Mouse (Mus musculus): ENCODE data around the gene Lrch1. TPM values are rescaled to one million over a fixed set of nuclear protein-coding genes. Genes with fewer than 3 reads are reported as not detected.

Lrch1 gene
- polyA plus RNA-seq, 1 experiment from 2014 or later, result 10.9 TPM

GRCm38 (mm10) chr14:74846668-74847067 is 101.0 kb downstream of the Lrch1 start:
- Histone ChIP-seq H3K4me1 (replicated peaks) (peaks cover 58% of the 10 kb centered on the region), H3K9ac (no peak overlapping the region), H3K4me2 (peak overlapping the region; percentile 8; the same call in 1 of the 2 replicates)

GRCm38 (mm10) chr14:74845661-74846274 is 101.9 kb downstream of the Lrch1 start:
- no peaks in the 10 kb centered on the region for H3K36me3 ChIP-seq
- no peak overlapping the region for H3K9ac ChIP-seq
- H3K4me3 ChIP-seq, result no peak overlapping the region
- no peak overlapping the region for H3K4me2 ChIP-seq
- no peaks in the 10 kb centered on the region for H3K27me3 ChIP-seq
- ATAC-seq (replicated peaks; ENCODE audit: insufficient number of reproducible peaks, insufficient read depth, low FRiP score, low read depth), result no peak
- peaks cover 65% of the 10 kb centered on the region for H3K4me1 ChIP-seq (replicated peaks)
- H3K27ac ChIP-seq, result peak overlapping the region; percentile 88
- WGBS, result 42% methylated on average over 2 of the region's 2 CpGs
- H3K9me3 ChIP-seq (replicated peaks), result no peaks in the 10 kb centered on the region

More at GRCm38 (mm10) chr14:74846668-74847067, 101.0 kb downstream of the Lrch1 start:
- Histone ChIP-seq H3K27ac (peak overlapping the region; percentile 88), H3K36me3 (no peaks in the 10 kb centered on the region), H3K4me3 (no peak overlapping the region), H3K9me3 (replicated peaks) (no peaks in the 10 kb centered on the region), H3K27me3 (no peaks in the 10 kb centered on the region)
- peak; percentile 75 for ATAC-seq (replicated peaks; ENCODE audit: insufficient number of reproducible peaks, insufficient read depth, low FRiP score, low read depth)
- 16% methylated on average over 5 of the region's 5 CpGs for WGBS

GRCm38 (mm10) chr14:74841708-74842107 is 106.0 kb downstream of the Lrch1 start:
- ATAC-seq (replicated peaks; ENCODE audit: insufficient number of reproducible peaks, insufficient read depth, low FRiP score, low read depth), result no peak
- no peaks in the 10 kb centered on the region for H3K9me3 ChIP-seq (replicated peaks)
- no peak overlapping the region for H3K4me2 ChIP-seq
- no peaks in the 10 kb centered on the region for H3K27me3 ChIP-seq
- WGBS, result 51% methylated on average over 2 of the region's 2 CpGs
- no peak overlapping the region for H3K27ac ChIP-seq
- H3K9ac ChIP-seq, result no peak overlapping the region
- no peak overlapping the region for H3K4me3 ChIP-seq
- H3K36me3 ChIP-seq, result no peaks in the 10 kb centered on the region
- peaks cover 44% of the 10 kb centered on the region for H3K4me1 ChIP-seq (replicated peaks)

GRCm38 (mm10) chr14:74841297-74841696 is 106.4 kb downstream of the Lrch1 start:
- Histone ChIP-seq H3K4me1 (replicated peaks) (peaks cover 40% of the 10 kb centered on the region), H3K9me3 (replicated peaks) (no peaks in the 10 kb centered on the region), H3K36me3 (no peaks in the 10 kb centered on the region), H3K4me3 (no peak overlapping the region), H3K4me2 (no peak overlapping the region), H3K27ac (0 out of 2 replicates have a peak overlapping the region, but pooled peaks have one; percentile 5), H3K9ac (no peak overlapping the region), H3K27me3 (no peaks in the 10 kb centered on the region)
- ATAC-seq (replicated peaks; ENCODE audit: insufficient number of reproducible peaks, insufficient read depth, low FRiP score, low read depth), result no peak
- 60% methylated on average over 3 of the region's 3 CpGs for WGBS

GRCm38 (mm10) chr14:74840820-74841219 is 106.9 kb downstream of the Lrch1 start:
- Histone ChIP-seq H3K9ac (no peak overlapping the region), H3K36me3 (no peaks in the 10 kb centered on the region), H3K9me3 (replicated peaks) (no peaks in the 10 kb centered on the region), H3K27ac (peak overlapping the region; percentile 66; the same call in 1 of the 2 replicates), H3K4me1 (replicated peaks) (peaks cover 38% of the 10 kb centered on the region), H3K4me3 (no peak overlapping the region), H3K27me3 (no peaks in the 10 kb centered on the region), H3K4me2 (no peak overlapping the region)
- no peak for ATAC-seq (replicated peaks; ENCODE audit: insufficient number of reproducible peaks, insufficient read depth, low FRiP score, low read depth)
- 61% methylated on average over 3 of the region's 3 CpGs for WGBS

GRCm38 (mm10) chr14:74840328-74840727 is 107.3 kb downstream of the Lrch1 start:
- peak overlapping the region; percentile 66 for H3K27ac ChIP-seq
- H3K4me1 ChIP-seq (replicated peaks), result peaks cover 37% of the 10 kb centered on the region
- H3K27me3 ChIP-seq, result no peaks in the 10 kb centered on the region
- WGBS, result 39% methylated on average over 2 of the region's 2 CpGs
- no peak overlapping the region for H3K9ac ChIP-seq
- no peaks in the 10 kb centered on the region for H3K36me3 ChIP-seq
- H3K9me3 ChIP-seq (replicated peaks), result no peaks in the 10 kb centered on the region
- 0 out of 2 replicates have a peak, but pooled peaks have one; percentile 39 for ATAC-seq (replicated peaks; ENCODE audit: insufficient number of reproducible peaks, insufficient read depth, low FRiP score, low read depth)
- no peak overlapping the region for H3K4me2 ChIP-seq
- no peak overlapping the region for H3K4me3 ChIP-seq

GRCm38 (mm10) chr14:74838816-74839215 is 108.9 kb downstream of the Lrch1 start:
- ATAC-seq (replicated peaks; ENCODE audit: insufficient number of reproducible peaks, insufficient read depth, low FRiP score, low read depth), result no peak
- H3K4me1 ChIP-seq (replicated peaks), result peaks cover 38% of the 10 kb centered on the region
- no peak overlapping the region for H3K4me2 ChIP-seq
- no peaks in the 10 kb centered on the region for H3K36me3 ChIP-seq
- WGBS, result 89% methylated on average over 7 of the region's 7 CpGs
- H3K27me3 ChIP-seq, result no peaks in the 10 kb centered on the region
- no peaks in the 10 kb centered on the region for H3K9me3 ChIP-seq (replicated peaks)
- H3K4me3 ChIP-seq, result no peak overlapping the region
- H3K27ac ChIP-seq, result no peak overlapping the region
- no peak overlapping the region for H3K9ac ChIP-seq

- H3K36me3 ChIP-seq, result no peaks in the 10 kb centered on the region
- no peak for ATAC-seq (replicated peaks; ENCODE audit: insufficient number of reproducible peaks, insufficient read depth, low FRiP score, low read depth)
- 71% methylated on average over 1 of the region's 1 CpGs for WGBS
- peak overlapping the region; percentile 5; the same call in 1 of the 2 replicates for H3K27ac ChIP-seq
- peaks cover 35% of the 10 kb centered on the region for H3K4me1 ChIP-seq (replicated peaks)
- no peak overlapping the region for H3K4me2 ChIP-seq
- no peaks in the 10 kb centered on the region for H3K27me3 ChIP-seq
- no peaks in the 10 kb centered on the region for H3K9me3 ChIP-seq (replicated peaks)
- H3K4me3 ChIP-seq, result no peak overlapping the region
- H3K9ac ChIP-seq, result no peak overlapping the region
Observed at GRCm38 (mm10) chr14:74835010-74835409, 112.7 kb downstream of the Lrch1 start.

GRCm38 (mm10) chr14:74834215-74834614 is 113.5 kb downstream of the Lrch1 start:
- no peaks in the 10 kb centered on the region for H3K9me3 ChIP-seq (replicated peaks)
- no peaks in the 10 kb centered on the region for H3K27me3 ChIP-seq
- no peak overlapping the region for H3K9ac ChIP-seq
- H3K4me3 ChIP-seq, result no peak overlapping the region
- ATAC-seq (replicated peaks; ENCODE audit: insufficient number of reproducible peaks, insufficient read depth, low FRiP score, low read depth), result no peak
- H3K36me3 ChIP-seq, result no peaks in the 10 kb centered on the region
- H3K4me2 ChIP-seq, result no peak overlapping the region
- 91% methylated on average over 1 of the region's 1 CpGs for WGBS
- peaks cover 27% of the 10 kb centered on the region for H3K4me1 ChIP-seq (replicated peaks)
- peak overlapping the region; percentile 3; the same call in 1 of the 2 replicates for H3K27ac ChIP-seq

GRCm38 (mm10) chr14:74831653-74832052 is 116.0 kb downstream of the Lrch1 start:
- Histone ChIP-seq H3K36me3 (no peaks in the 10 kb centered on the region), H3K4me1 (replicated peaks) (peaks cover 27% of the 10 kb centered on the region), H3K4me2 (no peak overlapping the region), H3K27ac (peak overlapping the region; percentile 45; the same call in 1 of the 2 replicates), H3K9me3 (replicated peaks) (no peaks in the 10 kb centered on the region), H3K9ac (no peak overlapping the region), H3K27me3 (no peaks in the 10 kb centered on the region), H3K4me3 (no peak overlapping the region)
- WGBS, result 38% methylated on average over 5 of the region's 5 CpGs
- no peak for ATAC-seq (replicated peaks; ENCODE audit: insufficient number of reproducible peaks, insufficient read depth, low FRiP score, low read depth)

- H3K4me2 ChIP-seq, result no peak overlapping the region
- H3K9ac ChIP-seq, result no peak overlapping the region
- H3K9me3 ChIP-seq (replicated peaks), result no peaks in the 10 kb centered on the region
- no peaks in the 10 kb centered on the region for H3K27me3 ChIP-seq
- peaks cover 27% of the 10 kb centered on the region for H3K4me1 ChIP-seq (replicated peaks)
- 74% methylated on average over 5 of the region's 5 CpGs for WGBS
- 0 out of 2 replicates have a peak overlapping the region, but pooled peaks have one; percentile 45 for H3K27ac ChIP-seq
- no peak for ATAC-seq (replicated peaks; ENCODE audit: insufficient number of reproducible peaks, insufficient read depth, low FRiP score, low read depth)
- H3K36me3 ChIP-seq, result no peaks in the 10 kb centered on the region
- H3K4me3 ChIP-seq, result no peak overlapping the region
Observed at GRCm38 (mm10) chr14:74831050-74831449, 116.6 kb downstream of the Lrch1 start.

- Histone ChIP-seq H3K4me2 (no peak overlapping the region), H3K4me1 (replicated peaks) (peaks cover 26% of the 10 kb centered on the region), H3K27me3 (no peaks in the 10 kb centered on the region), H3K27ac (no peak overlapping the region), H3K9me3 (replicated peaks) (no peaks in the 10 kb centered on the region), H3K36me3 (no peaks in the 10 kb centered on the region), H3K4me3 (no peak overlapping the region), H3K9ac (no peak overlapping the region)
- ATAC-seq (replicated peaks; ENCODE audit: insufficient number of reproducible peaks, insufficient read depth, low FRiP score, low read depth), result no peak
- 78% methylated on average over 2 of the region's 2 CpGs for WGBS
Observed at GRCm38 (mm10) chr14:74830591-74830990, 117.1 kb downstream of the Lrch1 start.

Data from heart, embryonic 15.5 days (tissue).